Mouse (Mus musculus): ENCODE measurements around the gene Gm45213.

- TF ChIP-seq POLR2A (IDR thresholded peaks at IDR 0.05; ENCODE audit: extremely low read depth, insufficient read depth, low read length) (no peak), CTCF (IDR thresholded peaks at IDR 0.05; ENCODE audit: extremely low read depth, insufficient read depth, low read length) (peak; percentile 41)
These were observed 64.5 kb downstream of the Gm45213 start for GRCm38 (mm10) chr7:66107930-66108329.
